Mouse (Mus musculus) urinary bladder, adult 2 months (tissue): ENCODE results near the gene Emc7. TPM values are rescaled to one million over a fixed set of nuclear protein-coding genes. Genes with fewer than 3 reads are reported as not detected.

ENCODE experiments used
- DNase-seq: peaks from one replicate; pipeline ENCODE4 v3.0.0; 2022; ENCODE audit warnings: low spot score
- polyA plus RNA-seq: library from polyadenylated mRNA; depleted of rRNA; stranded (reverse); fragments of >200 nt; gene quantifications from 2 replicates; pipeline ENCODE4 v1.2.3, GENCODE M21; 2012; rRNA removed

The Emc7 gene
- polyA plus RNA-seq, 1 experiment: 18.9 TPM

GRCm38 (mm10) chr2:112518541-112518940, 63.7 kb downstream of the Emc7 start:
- DNase-seq: no peak

- no peak for DNase-seq
These were observed 66.0 kb downstream of the Emc7 start for GRCm38 (mm10) chr2:112520526-112521482.

Other genes with a start within 250 kb of the Emc7 start
- 49.2 and 51.3 TPM in 2 replicates for gene Lpcat4, start 215.5 kb upstream of the Emc7 start, polyA plus RNA-seq
- not detected in 2 replicates for gene Nutm1, start 195.7 kb upstream of the Emc7 start, polyA plus RNA-seq
- gene Nop10, start 193.1 kb upstream of the Emc7 start, polyA plus RNA-seq: 101 and 145 TPM in 2 replicates
- gene Slc12a6, start 189.2 kb upstream of the Emc7 start, polyA plus RNA-seq: 80.4 and 84.2 TPM in 2 replicates
- gene Gm21985, start 188.7 kb upstream of the Emc7 start, polyA plus RNA-seq: 0.03 and 0.06 TPM in 2 replicates
- gene Emc4, start 87.0 kb upstream of the Emc7 start, polyA plus RNA-seq: 89.9 and 92.4 TPM in 2 replicates
- 10.6 and 12.8 TPM in 2 replicates for gene Katnbl1, start 75.8 kb upstream of the Emc7 start, polyA plus RNA-seq
- not detected in 2 replicates for gene Chrm5, start 25.8 kb downstream of the Emc7 start, polyA plus RNA-seq
- 12.9 and 14.9 TPM in 2 replicates for gene Aven, start 38.0 kb downstream of the Emc7 start, polyA plus RNA-seq